Mouse (Mus musculus): ENCODE measurements around the gene Sema6d. TPM values are rescaled to one million over a fixed set of nuclear protein-coding genes. Genes with fewer than 3 reads are reported as not detected.

Gene Sema6d
- polyA plus RNA-seq, 1 experiment: 6.7 TPM

- Histone ChIP-seq H3K4me1 (ENCODE audit: control insufficient read depth, insufficient read depth, low read length) (no peaks in the 10 kb centered on the region), H3K27ac (ENCODE audit: control insufficient read depth, insufficient read depth, low read depth, low read length, poor library complexity) (no peak overlapping the region), H3K4me3 (replicated peaks; ENCODE audit: control insufficient read depth, low read depth, low read length) (no peak overlapping the region)
- 71% methylated on average over 6 of the region's 6 CpGs for WGBS
- TF ChIP-seq POLR2A (IDR thresholded peaks at IDR 0.05; ENCODE audit: borderline replicate concordance, control insufficient read depth, low read depth, low read length) (no peak), CTCF (IDR thresholded peaks at IDR 0.05; ENCODE audit: control insufficient read depth, insufficient read depth, low read length) (no peak)
These were observed 312.1 kb downstream of the Sema6d start for GRCm38 (mm10) chr2:124401727-124402380.

GRCm38 (mm10) chr2:124403571-124403970, 313.8 kb downstream of the Sema6d start:
- no peaks in the 10 kb centered on the region for H3K4me1 ChIP-seq (ENCODE audit: control insufficient read depth, insufficient read depth, low read length)
- H3K27ac ChIP-seq (ENCODE audit: control insufficient read depth, insufficient read depth, low read depth, low read length, poor library complexity): no peak overlapping the region
- 78% methylated on average over 8 of the region's 8 CpGs for WGBS
- TF ChIP-seq CTCF (IDR thresholded peaks at IDR 0.05; ENCODE audit: control insufficient read depth, insufficient read depth, low read length): no peak
- TF ChIP-seq POLR2A (IDR thresholded peaks at IDR 0.05; ENCODE audit: borderline replicate concordance, control insufficient read depth, low read depth, low read length): no peak
- H3K4me3 ChIP-seq (replicated peaks; ENCODE audit: control insufficient read depth, low read depth, low read length): no peak overlapping the region

GRCm38 (mm10) chr2:124403981-124404380, 314.2 kb downstream of the Sema6d start:
- no peak overlapping the region for H3K27ac ChIP-seq (ENCODE audit: control insufficient read depth, insufficient read depth, low read depth, low read length, poor library complexity)
- H3K4me3 ChIP-seq (replicated peaks; ENCODE audit: control insufficient read depth, low read depth, low read length): no peak overlapping the region
- 66% methylated on average over 6 of the region's 6 CpGs for WGBS
- TF ChIP-seq POLR2A (IDR thresholded peaks at IDR 0.05; ENCODE audit: borderline replicate concordance, control insufficient read depth, low read depth, low read length) (no peak), CTCF (IDR thresholded peaks at IDR 0.05; ENCODE audit: control insufficient read depth, insufficient read depth, low read length) (no peak)
- H3K4me1 ChIP-seq (ENCODE audit: control insufficient read depth, insufficient read depth, low read length): no peaks in the 10 kb centered on the region

GRCm38 (mm10) chr2:124404631-124405562, 315.1 kb downstream of the Sema6d start:
- Histone ChIP-seq H3K4me1 (ENCODE audit: control insufficient read depth, insufficient read depth, low read length) (no peaks in the 10 kb centered on the region), H3K4me3 (replicated peaks; ENCODE audit: control insufficient read depth, low read depth, low read length) (no peak overlapping the region), H3K27ac (ENCODE audit: control insufficient read depth, insufficient read depth, low read depth, low read length, poor library complexity) (no peak overlapping the region)
- TF ChIP-seq POLR2A (IDR thresholded peaks at IDR 0.05; ENCODE audit: borderline replicate concordance, control insufficient read depth, low read depth, low read length): no peak
- no peak for TF ChIP-seq CTCF (IDR thresholded peaks at IDR 0.05; ENCODE audit: control insufficient read depth, insufficient read depth, low read length)
- 73% methylated on average over 6 of the region's 6 CpGs for WGBS

GRCm38 (mm10) chr2:124408956-124409355, 319.2 kb downstream of the Sema6d start:
- H3K4me3 ChIP-seq (replicated peaks; ENCODE audit: control insufficient read depth, low read depth, low read length): no peak overlapping the region
- 90% methylated on average over 1 of the region's 1 CpGs for WGBS
- no peaks in the 10 kb centered on the region for H3K4me1 ChIP-seq (ENCODE audit: control insufficient read depth, insufficient read depth, low read length)
- H3K27ac ChIP-seq (ENCODE audit: control insufficient read depth, insufficient read depth, low read depth, low read length, poor library complexity): no peak overlapping the region
- TF ChIP-seq CTCF (IDR thresholded peaks at IDR 0.05; ENCODE audit: control insufficient read depth, insufficient read depth, low read length) (no peak), POLR2A (IDR thresholded peaks at IDR 0.05; ENCODE audit: borderline replicate concordance, control insufficient read depth, low read depth, low read length) (no peak)

GRCm38 (mm10) chr2:124416730-124417129, 327.0 kb downstream of the Sema6d start:
- no peaks in the 10 kb centered on the region for H3K4me1 ChIP-seq (ENCODE audit: control insufficient read depth, insufficient read depth, low read length)
- no peak overlapping the region for H3K27ac ChIP-seq (ENCODE audit: control insufficient read depth, insufficient read depth, low read depth, low read length, poor library complexity)
- no peak for TF ChIP-seq CTCF (IDR thresholded peaks at IDR 0.05; ENCODE audit: control insufficient read depth, insufficient read depth, low read length)
- no peak for TF ChIP-seq POLR2A (IDR thresholded peaks at IDR 0.05; ENCODE audit: borderline replicate concordance, control insufficient read depth, low read depth, low read length)
- no peak overlapping the region for H3K4me3 ChIP-seq (replicated peaks; ENCODE audit: control insufficient read depth, low read depth, low read length)
- 63% methylated on average over 3 of the region's 3 CpGs for WGBS

- 37% methylated on average over 2 of the region's 2 CpGs for WGBS
- no peak for TF ChIP-seq POLR2A (IDR thresholded peaks at IDR 0.05; ENCODE audit: borderline replicate concordance, control insufficient read depth, low read depth, low read length)
- Histone ChIP-seq H3K27ac (ENCODE audit: control insufficient read depth, insufficient read depth, low read depth, low read length, poor library complexity) (no peak overlapping the region), H3K4me3 (replicated peaks; ENCODE audit: control insufficient read depth, low read depth, low read length) (no peak overlapping the region), H3K4me1 (ENCODE audit: control insufficient read depth, insufficient read depth, low read length) (no peaks in the 10 kb centered on the region)
These were observed 328.6 kb downstream of the Sema6d start for GRCm38 (mm10) chr2:124418319-124418718.

- TF ChIP-seq POLR2A (IDR thresholded peaks at IDR 0.05; ENCODE audit: borderline replicate concordance, control insufficient read depth, low read depth, low read length): no peak
- TF ChIP-seq CTCF (IDR thresholded peaks at IDR 0.05; ENCODE audit: control insufficient read depth, insufficient read depth, low read length): no peak
- Histone ChIP-seq H3K27ac (ENCODE audit: control insufficient read depth, insufficient read depth, low read depth, low read length, poor library complexity) (no peak overlapping the region), H3K4me3 (replicated peaks; ENCODE audit: control insufficient read depth, low read depth, low read length) (no peak overlapping the region), H3K4me1 (ENCODE audit: control insufficient read depth, insufficient read depth, low read length) (no peaks in the 10 kb centered on the region)
- 2% methylated on average over 1 of the region's 1 CpGs for WGBS
These were observed 330.5 kb downstream of the Sema6d start for GRCm38 (mm10) chr2:124420170-124420825.
